Mouse (Mus musculus): ENCODE data around the gene Atxn7l1. TPM values are rescaled to one million over a fixed set of nuclear protein-coding genes. Genes with fewer than 3 reads are reported as not detected.

Atxn7l1 gene
- polyA plus RNA-seq (2014; fragmentation: Illumina TruSeq; extraction: RNeasy Lipid Tissue Mini Kit (QIAGEN cat#74804); ENCODE audit: low read depth, low replicate concordance): 25.9 TPM

GRCm38 (mm10) chr12:33147497-33148267, at the start of gene Atxn7l1:
Gene Atxn7l1, plus strand, starts transcription at chr12:33147693.

GRCm38 (mm10) chr12:33394804-33395623, 247.5 kb downstream of the Atxn7l1 start, which contains the start of gene Efcab10:
Gene Efcab10, plus strand, starts transcription at chr12:33394854.

Other genes starting within 250 kb of the Atxn7l1 start
- 685 TPM for gene Sypl, start 193.8 kb upstream of the Atxn7l1 start, polyA plus RNA-seq (2014; fragmentation: Illumina TruSeq; extraction: RNeasy Lipid Tissue Mini Kit (QIAGEN cat#74804); ENCODE audit: low read depth, low replicate concordance)
- gene Cdhr3, start 54.8 kb upstream of the Atxn7l1 start, polyA plus RNA-seq (2014; fragmentation: Illumina TruSeq; extraction: RNeasy Lipid Tissue Mini Kit (QIAGEN cat#74804); ENCODE audit: low read depth, low replicate concordance): not detected
- gene Efcab10, start 247.2 kb downstream of the Atxn7l1 start, polyA plus RNA-seq (2014; fragmentation: Illumina TruSeq; extraction: RNeasy Lipid Tissue Mini Kit (QIAGEN cat#74804); ENCODE audit: low read depth, low replicate concordance): not detected

Measured in sigmoid colon, adult 10 weeks (tissue).